Mouse (Mus musculus): Measurements from ENCODE around the gene Cdk5rap3.
A peak's percentile ranks its signal among the peaks of the same experiment; 100 is the strongest.

Cdk5rap3 gene

GRCm38 (mm10) chr11:96916044-96916884, at the start of gene Cdk5rap3:
TSS of gene Cdk5rap3 (minus strand) at chr11:96916496.
- DNase-seq (ENCODE audit: low read depth): peak; percentile 99

GRCm38 (mm10) chr11:96963580-96963979, 47.3 kb upstream of the Cdk5rap3 start:
- no peak for DNase-seq (ENCODE audit: low read depth)

GRCm38 (mm10) chr11:96957061-96957805, 40.9 kb upstream of the Cdk5rap3 start:
- no peak for DNase-seq (ENCODE audit: low read depth)

- no peak for DNase-seq (ENCODE audit: low read depth)
Observed at GRCm38 (mm10) chr11:96956009-96956724, 39.9 kb upstream of the Cdk5rap3 start.

- DNase-seq (ENCODE audit: low read depth): no peak
Observed at GRCm38 (mm10) chr11:96955094-96955493, 38.8 kb upstream of the Cdk5rap3 start.

- no peak for DNase-seq (ENCODE audit: low read depth)
Observed at GRCm38 (mm10) chr11:96952896-96953295, 36.6 kb upstream of the Cdk5rap3 start.

- DNase-seq (ENCODE audit: low read depth): no peak
Observed at GRCm38 (mm10) chr11:96952426-96952825, 36.1 kb upstream of the Cdk5rap3 start.

- no peak for DNase-seq (ENCODE audit: low read depth)
Observed at GRCm38 (mm10) chr11:96950767-96951166, 34.5 kb upstream of the Cdk5rap3 start.

- peak; percentile 84 for DNase-seq (ENCODE audit: low read depth)
Observed at GRCm38 (mm10) chr11:96947849-96948248, 31.6 kb upstream of the Cdk5rap3 start.

GRCm38 (mm10) chr11:96946498-96946897, 30.2 kb upstream of the Cdk5rap3 start:
- DNase-seq (ENCODE audit: low read depth): no peak

GRCm38 (mm10) chr11:96944844-96945580, 28.7 kb upstream of the Cdk5rap3 start:
- DNase-seq (ENCODE audit: low read depth): no peak

GRCm38 (mm10) chr11:96943746-96944304, 27.5 kb upstream of the Cdk5rap3 start, which contains the start of gene Pnpo:
TSS of gene Pnpo (minus strand) at chr11:96943986.
- DNase-seq (ENCODE audit: low read depth): peak; percentile 97

- DNase-seq (ENCODE audit: low read depth): peak; percentile 72
Observed at GRCm38 (mm10) chr11:96941989-96942590, 25.8 kb upstream of the Cdk5rap3 start.

- peak; percentile 82 for DNase-seq (ENCODE audit: low read depth)
Observed at GRCm38 (mm10) chr11:96940578-96941465, 24.5 kb upstream of the Cdk5rap3 start.

- no peak for DNase-seq (ENCODE audit: low read depth)
Observed at GRCm38 (mm10) chr11:96938426-96938800, 22.1 kb upstream of the Cdk5rap3 start.

- no peak for DNase-seq (ENCODE audit: low read depth)
Observed at GRCm38 (mm10) chr11:96937549-96938425, 21.5 kb upstream of the Cdk5rap3 start.

GRCm38 (mm10) chr11:96935872-96936650, 19.8 kb upstream of the Cdk5rap3 start:
- DNase-seq (ENCODE audit: low read depth): no peak

GRCm38 (mm10) chr11:96934921-96935356, 18.6 kb upstream of the Cdk5rap3 start:
- peak; percentile 79 for DNase-seq (ENCODE audit: low read depth)
